Mouse (Mus musculus): ENCODE data around the gene Il11ra1.
A peak's percentile ranks its signal among the peaks of the same experiment; 100 is the strongest.

The Il11ra1 gene

GRCm38 (mm10) chr4:41711705-41712375 lies 12.1 kb downstream of the Il11ra1 start:
- DNase-seq, result peak; percentile 48

- no peak for DNase-seq
Measured at GRCm38 (mm10) chr4:41712421-41713196, 12.8 kb downstream of the Il11ra1 start.

- peak; percentile 76 for DNase-seq
Measured at GRCm38 (mm10) chr4:41713197-41714067, 13.6 kb downstream of the Il11ra1 start, which contains the start of gene Rpp25l. Gene Rpp25l (minus strand): TSS chr4:41713534.

GRCm38 (mm10) chr4:41714276-41714675 lies 14.5 kb downstream of the Il11ra1 start:
- DNase-seq, result peak; percentile 71

- no peak for DNase-seq
Measured at GRCm38 (mm10) chr4:41715082-41715481, 15.3 kb downstream of the Il11ra1 start.

- DNase-seq, result peak; percentile 55
Measured at GRCm38 (mm10) chr4:41715596-41715995, 15.8 kb downstream of the Il11ra1 start.

- DNase-seq, result no peak
Measured at GRCm38 (mm10) chr4:41716834-41717233, 17.0 kb downstream of the Il11ra1 start.

- peak; percentile 97 for DNase-seq
Measured at GRCm38 (mm10) chr4:41722918-41723351, 23.1 kb downstream of the Il11ra1 start, which contains the start of gene Dctn3. Gene Dctn3 (minus strand): TSS chr4:41723170.

GRCm38 (mm10) chr4:41726826-41727621 lies 27.2 kb downstream of the Il11ra1 start:
- DNase-seq, result no peak

- DNase-seq, result no peak
Measured at GRCm38 (mm10) chr4:41731052-41731765, 31.4 kb downstream of the Il11ra1 start, which contains the start of gene Arid3c. Gene Arid3c (minus strand): TSS chr4:41731142.

- DNase-seq, result peak; percentile 78
Measured at GRCm38 (mm10) chr4:41737602-41738255, 37.9 kb downstream of the Il11ra1 start.

- DNase-seq, result no peak
Measured at GRCm38 (mm10) chr4:41738256-41738603, 38.4 kb downstream of the Il11ra1 start.

- no peak for DNase-seq
Measured at GRCm38 (mm10) chr4:41739260-41739659, 39.5 kb downstream of the Il11ra1 start.

GRCm38 (mm10) chr4:41740380-41741157 lies 40.8 kb downstream of the Il11ra1 start:
- peak; percentile 82 for DNase-seq

GRCm38 (mm10) chr4:41741158-41741560 lies 41.4 kb downstream of the Il11ra1 start:
- peak; percentile 95 for DNase-seq

- no peak for DNase-seq
Measured at GRCm38 (mm10) chr4:41744131-41744530, 44.3 kb downstream of the Il11ra1 start.

GRCm38 (mm10) chr4:41745021-41745420 lies 45.2 kb downstream of the Il11ra1 start:
- DNase-seq, result no peak

GRCm38 (mm10) chr4:41754797-41755337 lies 55.1 kb downstream of the Il11ra1 start, which contains the start of gene Galt:
Gene Galt (plus strand): TSS chr4:41755228.
- DNase-seq, result no peak
